Mouse (Mus musculus) fat pad, adult 2 months (tissue): ENCODE results near the gene Slc1a7.

ENCODE experiments used
- DNase-seq: peaks from one replicate; pipeline ENCODE4 v3.0.0-alpha.2; 2011; ENCODE audit warnings: low read depth, low spot score; ENCODE audit errors: extremely low read depth

Gene Slc1a7

GRCm38 (mm10) chr4:107966416-107967109, 1.6 kb upstream of the Slc1a7 start:
- no peak for DNase-seq

- no peak for DNase-seq
These were observed 1.6 kb downstream of the Slc1a7 start for GRCm38 (mm10) chr4:107969781-107970180.

- DNase-seq = no peak
These were observed 3.0 kb downstream of the Slc1a7 start for GRCm38 (mm10) chr4:107971162-107971561.

- no peak for DNase-seq
These were observed 6.4 kb downstream of the Slc1a7 start for GRCm38 (mm10) chr4:107974527-107974926.

- no peak for DNase-seq
These were observed 6.9 kb downstream of the Slc1a7 start for GRCm38 (mm10) chr4:107975004-107975403.

- DNase-seq = no peak
These were observed 9.5 kb downstream of the Slc1a7 start for GRCm38 (mm10) chr4:107977593-107977992.

- DNase-seq = no peak
These were observed 11.4 kb downstream of the Slc1a7 start for GRCm38 (mm10) chr4:107979530-107979929.

- no peak for DNase-seq
These were observed 12.0 kb downstream of the Slc1a7 start for GRCm38 (mm10) chr4:107980002-107980600.

GRCm38 (mm10) chr4:107983717-107984116, 15.6 kb downstream of the Slc1a7 start:
- no peak for DNase-seq

GRCm38 (mm10) chr4:107984282-107984981, 16.3 kb downstream of the Slc1a7 start:
- DNase-seq = no peak

- DNase-seq = no peak
These were observed 17.7 kb downstream of the Slc1a7 start for GRCm38 (mm10) chr4:107985812-107986211.

- no peak for DNase-seq
These were observed 18.4 kb downstream of the Slc1a7 start for GRCm38 (mm10) chr4:107986386-107987168.

- DNase-seq = no peak
These were observed 20.8 kb downstream of the Slc1a7 start for GRCm38 (mm10) chr4:107988931-107989330.

- DNase-seq = no peak
These were observed 22.7 kb downstream of the Slc1a7 start for GRCm38 (mm10) chr4:107990818-107991217.

GRCm38 (mm10) chr4:107991879-107992278, 23.7 kb downstream of the Slc1a7 start:
- DNase-seq = no peak

- no peak for DNase-seq
These were observed 26.9 kb downstream of the Slc1a7 start for GRCm38 (mm10) chr4:107995011-107995410.

- no peak for DNase-seq
These were observed 27.6 kb downstream of the Slc1a7 start for GRCm38 (mm10) chr4:107995727-107996126.

- DNase-seq = no peak
These were observed 28.4 kb downstream of the Slc1a7 start for GRCm38 (mm10) chr4:107996418-107996986.

- DNase-seq = no peak
These were observed 30.7 kb downstream of the Slc1a7 start for GRCm38 (mm10) chr4:107998641-107999332.

- DNase-seq = no peak
These were observed 31.2 kb downstream of the Slc1a7 start for GRCm38 (mm10) chr4:107999380-107999779.
